Mouse (Mus musculus): ENCODE data around the gene Ranbp10.

DNA sequence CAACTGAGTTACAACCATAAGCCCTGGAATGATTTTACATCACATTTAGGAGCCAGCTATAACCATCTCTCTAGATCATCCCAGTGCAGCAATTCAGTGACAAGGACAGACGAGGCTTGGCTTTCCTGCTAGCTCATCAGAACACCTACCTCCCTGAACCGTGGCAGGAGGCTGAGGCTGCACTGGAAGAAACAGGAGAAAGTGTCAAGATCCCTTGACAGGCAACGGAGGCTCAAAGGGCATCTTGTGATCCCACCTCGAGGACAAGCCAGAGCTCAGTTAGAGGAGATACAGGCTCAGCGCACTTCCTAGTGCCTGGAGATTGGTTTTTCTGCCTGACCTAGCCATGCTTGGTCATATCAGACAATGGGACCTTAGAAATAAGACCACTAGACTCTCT, 14.6 kb downstream of the Ranbp10 start:
- TF ChIP-seq CTCF (IDR thresholded peaks at IDR 0.05; ENCODE audit: low read depth, low read length) (no peak), POLR2A (IDR thresholded peaks at IDR 0.05; ENCODE audit: extremely low read depth, insufficient read depth, low read length) (no peak)
